Mouse (Mus musculus) adrenal gland, adult (tissue): Measurements from ENCODE around the gene Sim1.
A peak's percentile ranks its signal among the peaks of the same experiment; 100 is the strongest.

Source experiments
- DNase-seq, 2 experiments: peaks; one replicate each; pipeline ENCODE4 v3.0.0; 2022 to 2023; ENCODE audit warnings: low spot score in 1 of 2; ENCODE audit not compliant: inconsistent age in 2 of 2

Gene Sim1

GRCm38 (mm10) chr10:50900746-50901600 is 6.4 kb downstream of the Sim1 start:
- DNase-seq: no peak

DNA sequence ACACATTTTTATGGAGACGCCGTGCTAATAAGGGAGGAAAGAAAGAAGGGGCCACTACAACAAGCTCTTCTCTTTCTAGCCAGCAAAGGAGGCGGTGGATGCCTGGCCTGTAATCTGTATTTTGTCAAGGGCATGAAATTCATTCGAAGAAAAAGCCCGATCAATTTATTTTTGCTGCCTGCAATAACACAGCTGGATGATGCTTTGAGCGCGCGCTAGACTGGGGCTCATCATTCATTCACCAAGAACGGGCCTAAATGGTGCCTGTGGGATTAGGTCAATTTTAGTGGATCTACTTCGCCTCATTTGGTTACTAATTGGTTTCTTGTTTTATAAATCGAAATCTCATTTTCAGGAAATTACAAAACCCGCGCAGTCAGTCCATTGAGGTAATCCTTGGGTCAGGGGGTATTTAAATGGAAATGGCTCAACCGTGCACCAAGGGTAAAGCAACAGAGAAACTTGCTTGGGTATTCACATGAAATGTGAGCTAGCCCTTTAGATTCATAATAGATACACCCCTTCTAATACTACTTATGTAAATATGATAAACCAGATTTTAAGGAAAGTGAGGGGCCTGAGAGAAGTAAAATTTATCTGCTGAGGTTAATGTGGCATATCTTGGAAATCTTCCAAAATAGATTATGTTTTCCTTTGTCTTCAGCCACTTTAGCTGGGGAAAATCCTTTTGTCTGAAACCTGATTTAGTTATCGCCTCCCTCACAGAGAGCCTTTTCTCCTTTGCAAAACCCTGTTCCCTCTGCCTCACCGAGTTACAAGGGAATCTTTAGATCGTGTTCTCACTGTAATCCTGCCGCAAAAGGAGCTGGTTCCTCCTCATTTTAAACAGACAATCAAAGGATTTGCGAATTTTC is 7.3 kb downstream of the Sim1 start:
- peak in 1 of 2 experiments; percentile 25 for DNase-seq

DNA sequence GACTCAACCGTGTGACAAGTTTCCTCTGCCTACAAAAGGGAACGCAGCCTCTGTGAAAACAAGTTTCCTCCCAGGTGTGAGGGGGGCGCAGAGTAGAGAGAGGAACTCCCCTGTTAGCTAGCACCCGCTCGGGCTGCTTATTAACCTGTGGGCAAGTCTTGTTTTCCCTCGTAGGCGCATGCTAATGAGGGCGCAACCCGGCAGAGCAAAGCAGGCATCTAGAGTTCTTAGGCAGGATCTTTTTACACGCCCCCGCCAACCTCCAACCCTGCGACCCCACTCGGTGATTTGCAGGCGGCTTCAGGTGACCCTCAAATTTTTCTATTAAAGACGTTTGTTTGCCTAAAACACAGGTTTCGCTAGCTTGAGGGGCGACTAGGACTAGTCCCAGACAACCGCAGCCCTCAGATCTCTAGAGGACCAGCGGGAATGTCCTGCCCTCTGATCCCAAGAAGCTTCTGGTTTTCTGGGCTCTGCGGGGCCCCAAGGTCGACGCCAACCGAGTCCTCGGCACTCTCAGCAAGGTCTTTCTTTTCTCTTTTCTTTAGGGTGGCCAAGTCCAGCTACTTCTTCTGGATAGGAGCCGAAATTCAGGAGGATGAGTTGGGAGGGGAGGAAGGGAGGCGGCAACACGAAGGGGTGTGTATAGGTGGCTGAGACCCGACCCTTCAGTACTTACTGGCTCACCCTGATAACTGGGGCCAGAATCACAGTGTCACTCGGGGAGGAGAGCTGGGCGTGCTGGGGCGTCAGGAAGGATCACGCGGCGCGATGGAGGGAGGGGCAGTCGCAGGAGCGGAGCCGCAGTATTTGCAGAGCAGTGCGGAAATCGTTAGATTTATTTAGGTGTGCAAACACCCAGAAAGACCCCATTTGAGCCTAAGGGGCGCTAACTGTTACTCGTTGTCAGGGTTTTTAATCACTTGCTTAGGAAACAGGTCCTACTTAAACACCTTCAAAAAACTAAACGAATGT is 8.5 kb downstream of the Sim1 start:
- DNase-seq: peak in 1 of 2 experiments; percentile 29

DNA sequence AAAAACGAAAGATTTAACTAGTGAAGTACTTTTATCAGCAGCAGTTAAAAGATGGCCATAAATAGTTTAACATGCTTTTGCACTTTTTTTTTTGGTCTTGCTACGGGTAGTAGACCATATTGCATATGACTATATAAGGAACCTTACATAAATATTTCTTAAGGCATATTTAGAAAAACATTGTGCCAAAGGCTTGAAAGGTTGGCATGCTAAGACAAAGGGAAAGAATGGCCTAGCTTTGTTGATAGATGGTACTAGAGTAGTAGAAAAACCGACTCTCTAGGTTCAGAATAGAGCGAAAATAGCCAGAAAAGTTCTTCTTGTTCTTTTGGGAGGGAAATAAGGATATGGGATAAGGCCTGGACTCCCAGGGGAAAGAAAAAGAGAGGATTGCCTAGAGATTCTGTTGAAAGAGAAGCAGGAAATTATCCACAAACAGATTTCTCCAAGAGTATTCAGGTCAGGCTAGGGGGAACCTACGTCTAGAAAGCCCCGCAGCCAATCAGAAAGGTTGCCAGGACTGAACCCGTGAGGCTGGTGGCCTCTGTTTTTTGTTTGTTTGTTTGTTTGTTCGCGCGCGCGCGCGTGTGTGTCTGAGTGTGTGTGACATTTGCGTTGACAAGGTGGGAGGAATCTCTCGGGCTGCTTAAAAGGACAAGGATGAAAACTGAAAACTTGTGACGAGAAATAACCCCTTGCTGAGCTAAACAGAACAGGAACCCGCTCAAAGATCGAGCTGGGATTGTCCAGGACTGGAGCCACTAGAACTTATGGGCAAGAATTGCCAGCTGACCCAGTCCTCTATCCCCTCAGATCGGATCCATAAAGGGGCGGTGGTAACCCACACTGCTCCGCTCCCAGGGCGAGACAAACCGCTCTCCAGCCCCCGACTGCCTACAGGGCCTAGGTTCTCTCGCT is 9.6 kb downstream of the Sim1 start:
- no peak for DNase-seq

- no peak for DNase-seq
These were observed 10.5 kb downstream of the Sim1 start for GRCm38 (mm10) chr10:50904764-50905701.

- peak in 1 of 2 experiments; percentile 32 for DNase-seq
These were observed 15.8 kb downstream of the Sim1 start for GRCm38 (mm10) chr10:50910400-50910799.

DNA sequence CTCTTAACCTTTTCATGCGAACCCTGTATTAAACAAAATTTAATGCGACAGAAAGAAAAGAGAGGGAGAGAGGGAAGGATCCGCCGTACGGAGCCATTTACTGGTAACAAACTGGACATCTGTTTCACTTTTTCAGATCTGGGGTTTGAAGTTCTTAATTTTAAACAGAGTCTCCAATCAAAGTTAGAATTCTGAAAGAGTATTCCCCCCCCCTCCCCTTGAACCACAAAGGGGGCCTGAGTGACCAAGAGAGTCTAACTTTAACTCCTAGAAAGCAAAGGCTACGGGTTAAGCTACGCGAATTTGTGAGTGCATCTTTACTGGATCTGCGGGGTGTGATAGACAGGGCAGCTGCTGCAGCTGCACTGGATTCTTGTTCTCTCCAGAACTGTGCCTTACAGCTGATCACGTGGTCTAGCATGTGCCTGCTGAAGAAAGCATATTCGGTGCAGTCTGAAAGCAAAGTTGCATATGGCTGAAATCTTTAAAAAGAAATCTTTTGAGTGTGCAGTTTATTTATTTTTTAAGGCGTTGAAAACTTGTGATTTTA is 16.4 kb downstream of the Sim1 start:
- DNase-seq: no peak

- no peak for DNase-seq
These were observed 21.1 kb downstream of the Sim1 start for GRCm38 (mm10) chr10:50915607-50916006.

DNA sequence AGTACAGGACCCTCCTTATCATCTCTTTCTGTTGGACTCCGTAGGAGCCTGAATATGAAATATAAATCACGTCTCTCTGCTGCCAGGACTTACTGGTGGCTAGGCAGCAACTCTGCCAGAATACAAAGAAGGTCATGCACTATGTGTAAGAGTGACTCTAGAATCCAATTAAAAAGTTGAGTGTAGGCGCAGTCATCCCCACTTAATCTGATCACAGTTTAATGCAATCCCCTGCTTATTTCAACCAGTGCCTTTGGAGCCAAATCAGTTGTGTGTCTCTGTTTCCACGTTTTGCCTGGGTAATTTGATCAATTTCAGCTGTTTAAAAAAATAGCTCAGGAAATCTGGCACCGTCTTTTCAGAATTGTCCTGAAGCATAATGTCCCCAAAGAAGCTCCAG is 34.7 kb downstream of the Sim1 start:
- DNase-seq: no peak

GRCm38 (mm10) chr10:50935673-50936072 is 41.1 kb downstream of the Sim1 start:
- DNase-seq: no peak

- no peak for DNase-seq
These were observed 79.1 kb downstream of the Sim1 start for GRCm38 (mm10) chr10:50973625-50974024.

GRCm38 (mm10) chr10:50981849-50982248 is 87.3 kb downstream of the Sim1 start:
- no peak for DNase-seq

DNA sequence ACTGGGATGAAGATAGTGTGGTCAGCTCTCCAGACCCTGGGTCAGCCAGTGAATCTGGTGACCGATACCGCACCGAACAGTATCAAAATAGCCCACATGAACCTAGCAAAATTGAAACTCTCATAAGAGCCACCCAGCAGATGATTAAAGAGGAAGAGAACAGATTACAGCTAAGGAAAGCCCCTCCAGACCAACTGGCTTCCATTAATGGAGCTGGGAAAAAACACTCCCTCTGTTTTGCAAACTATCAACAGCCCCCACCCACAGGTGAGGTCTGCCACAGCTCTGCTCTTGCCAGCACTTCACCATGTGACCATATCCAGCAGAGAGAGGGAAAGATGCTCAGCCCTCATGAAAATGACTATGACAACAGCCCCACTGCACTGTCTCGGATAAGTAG is 89.1 kb downstream of the Sim1 start:
- DNase-seq: no peak

DNA sequence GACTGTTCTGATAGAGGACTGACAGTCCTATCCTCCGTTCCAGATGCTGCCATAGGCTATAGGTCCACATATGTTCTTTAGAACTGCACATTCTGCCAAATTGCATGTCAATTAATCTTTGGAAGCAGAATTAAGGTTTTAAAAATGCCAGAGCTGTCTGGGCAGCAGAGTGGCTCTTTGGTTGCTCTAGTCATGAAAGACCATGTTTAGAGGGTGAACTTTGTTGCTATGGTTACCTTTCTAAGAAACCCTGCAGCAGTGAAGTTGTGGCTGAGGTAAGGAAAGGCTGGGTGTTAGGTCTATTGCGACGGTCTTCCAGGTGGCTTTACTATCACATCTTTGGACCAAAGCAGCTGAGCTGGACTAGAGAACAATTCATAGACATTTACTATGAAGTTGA is 113.2 kb downstream of the Sim1 start:
- no peak for DNase-seq

- DNase-seq: no peak
These were observed 117.0 kb downstream of the Sim1 start for GRCm38 (mm10) chr10:51011391-51012150.

GRCm38 (mm10) chr10:51014901-51015300 is 120.3 kb downstream of the Sim1 start:
- DNase-seq: no peak

DNA sequence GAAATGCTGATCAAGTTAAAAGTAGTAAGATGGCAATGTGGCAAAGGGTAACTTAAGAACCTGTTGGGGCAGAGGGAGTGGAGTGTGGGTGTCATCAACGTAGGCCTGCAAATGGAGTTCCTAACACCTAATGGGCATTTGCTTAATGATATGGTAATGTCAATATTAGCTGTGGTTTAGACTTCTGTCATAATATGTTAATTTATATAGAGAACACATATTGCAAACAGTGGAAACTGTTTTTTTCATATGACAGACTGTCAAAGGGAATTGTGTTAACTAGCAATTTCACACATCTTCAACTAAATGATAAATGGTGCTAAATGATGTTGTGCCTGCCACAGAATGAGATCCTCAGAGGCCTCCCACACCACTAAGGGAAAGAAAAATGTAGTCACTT is 120.8 kb downstream of the Sim1 start:
- DNase-seq: no peak
